Mouse (Mus musculus) embryonic facial prominence, embryonic 10.5 days (tissue): ENCODE results near the gene Afg1l. TPM values are rescaled to one million over a fixed set of nuclear protein-coding genes. Genes with fewer than 3 reads are reported as not detected.

Experiments used
- DNase-seq: peaks from one replicate; pipeline ENCODE4 v3.0.0-alpha.2; 2017; ENCODE audit warnings: low spot score
- H3K27ac ChIP-seq: fragments of 300-500 bp; sonication (generic); replicated peaks from 2 replicates; pipeline ENCODE4 v1.5.1; 2016; ENCODE audit warnings: mild to moderate bottlenecking
- H3K27me3 ChIP-seq: fragments of 300-500 bp; sonication (generic); replicated peaks from 2 replicates; pipeline ENCODE4 v1.6.1; 2016; ENCODE audit warnings: low read depth, mild to moderate bottlenecking; ENCODE audit not compliant: poor library complexity, severe bottlenecking
- H3K36me3 ChIP-seq: fragments of 300-500 bp; sonication (generic); replicated peaks from 2 replicates; pipeline ENCODE4 v1.6.1; 2016; ENCODE audit warnings: mild to moderate bottlenecking, moderate library complexity
- H3K4me1 ChIP-seq: fragments of 300-500 bp; sonication (generic); 2 replicates; pipeline ENCODE4 v1.6.1; 2016
- H3K4me3 ChIP-seq: fragments of 300-500 bp; sonication (generic); 2 replicates; pipeline ENCODE4 v1.5.1; 2016; ENCODE audit warnings: mild to moderate bottlenecking, moderate library complexity
- H3K9me3 ChIP-seq: fragments of 300-500 bp; sonication (generic); 2 replicates; pipeline ENCODE4 v1.6.1; 2016; ENCODE audit warnings: mild to moderate bottlenecking
- WGBS: fragments of 180-500 bp; shearing (Covaris S2); methylation state at CpG from one replicate; pipeline ENCODE4 v1.1.7; 2016; 5-methylcytosine and 5-hydroxymethylcytosine counted together
- polyA plus RNA-seq: library from polyadenylated mRNA; unstranded; fragments of >200 nt; fragmentation: Nextera tagmentation; extraction: Ambion mirVana; gene quantifications from 2 replicates; pipeline ENCODE4 v1.2.1, GENCODE M21; 2016

Afg1l gene
- polyA plus RNA-seq, 1 experiment from 2014 or later: 4.7 TPM

- Histone ChIP-seq H3K27ac (no peak overlapping the region), H3K4me3 (no peak overlapping the region), H3K27me3 (peaks cover 3% of the 10 kb centered on the region; the same call in 1 of the 2 replicates), H3K36me3 (no peaks in the 10 kb centered on the region), H3K4me1 (peaks cover 18% of the 10 kb centered on the region), H3K9me3 (no peaks in the 10 kb centered on the region)
- no peak for DNase-seq
- 65% methylated on average over 4 of the region's 4 CpGs for WGBS
Measured at GRCm38 (mm10) chr10:42300805-42301204, 177.6 kb downstream of the Afg1l start.

- H3K27ac ChIP-seq: no peak overlapping the region
- peak; percentile 21 for DNase-seq
- H3K4me3 ChIP-seq: no peak overlapping the region
- peaks cover 18% of the 10 kb centered on the region for H3K4me1 ChIP-seq
- peaks cover 3% of the 10 kb centered on the region; the same call in 1 of the 2 replicates for H3K27me3 ChIP-seq
- 46% methylated on average over 7 of the region's 7 CpGs for WGBS
- no peaks in the 10 kb centered on the region for H3K36me3 ChIP-seq
- no peaks in the 10 kb centered on the region for H3K9me3 ChIP-seq
Measured at GRCm38 (mm10) chr10:42299967-42300366, 178.4 kb downstream of the Afg1l start.

GRCm38 (mm10) chr10:42299426-42299825, 178.9 kb downstream of the Afg1l start:
- H3K4me3 ChIP-seq: no peak overlapping the region
- H3K27me3 ChIP-seq: 0 out of 2 replicates have a peak, but pooled peaks cover 2% of the 10 kb centered on the region
- WGBS: 80% methylated on average over 6 of the region's 6 CpGs
- H3K9me3 ChIP-seq: no peaks in the 10 kb centered on the region
- H3K4me1 ChIP-seq: peaks cover 18% of the 10 kb centered on the region
- no peak overlapping the region for H3K27ac ChIP-seq
- H3K36me3 ChIP-seq: no peaks in the 10 kb centered on the region
- DNase-seq: no peak

GRCm38 (mm10) chr10:42297954-42298353, 180.4 kb downstream of the Afg1l start:
- 90% methylated on average over 1 of the region's 1 CpGs for WGBS
- no peaks in the 10 kb centered on the region for H3K36me3 ChIP-seq
- DNase-seq: no peak

GRCm38 (mm10) chr10:42297109-42297508, 181.3 kb downstream of the Afg1l start:
- Histone ChIP-seq H3K4me3 (no peak overlapping the region), H3K4me1 (peaks cover 15% of the 10 kb centered on the region), H3K36me3 (no peaks in the 10 kb centered on the region), H3K27me3 (peaks cover 5% of the 10 kb centered on the region; the same call in 1 of the 2 replicates), H3K27ac (no peak overlapping the region), H3K9me3 (no peaks in the 10 kb centered on the region)
- 80% methylated on average over 2 of the region's 2 CpGs for whole genome bisulfite sequencing
- no peak for DNase-seq

More at GRCm38 (mm10) chr10:42297954-42298353, 180.4 kb downstream of the Afg1l start:
- H3K27me3 ChIP-seq: peaks cover 5% of the 10 kb centered on the region; the same call in 1 of the 2 replicates
- H3K27ac ChIP-seq: no peak overlapping the region
- no peak overlapping the region for H3K4me3 ChIP-seq
- H3K9me3 ChIP-seq: no peaks in the 10 kb centered on the region
- peaks cover 16% of the 10 kb centered on the region for H3K4me1 ChIP-seq

- no peak overlapping the region for H3K27ac ChIP-seq
- H3K4me1 ChIP-seq: peaks cover 15% of the 10 kb centered on the region
- 62% methylated on average over 4 of the region's 4 CpGs for WGBS
- peaks cover 5% of the 10 kb centered on the region; the same call in 1 of the 2 replicates for H3K27me3 ChIP-seq
- H3K4me3 ChIP-seq: no peak overlapping the region
- no peaks in the 10 kb centered on the region for H3K36me3 ChIP-seq
- DNase-seq: no peak
- no peaks in the 10 kb centered on the region for H3K9me3 ChIP-seq
Measured at GRCm38 (mm10) chr10:42296559-42296958, 181.8 kb downstream of the Afg1l start.

GRCm38 (mm10) chr10:42295028-42295427, 183.3 kb downstream of the Afg1l start:
- H3K4me3 ChIP-seq: no peak overlapping the region
- H3K4me1 ChIP-seq: peaks cover 14% of the 10 kb centered on the region
- peaks cover 5% of the 10 kb centered on the region; the same call in 1 of the 2 replicates for H3K27me3 ChIP-seq
- H3K9me3 ChIP-seq: no peaks in the 10 kb centered on the region
- H3K27ac ChIP-seq: no peak overlapping the region
- DNase-seq: no peak
- H3K36me3 ChIP-seq: no peaks in the 10 kb centered on the region
- 0% methylated on average over 1 of the region's 1 CpGs for WGBS

GRCm38 (mm10) chr10:42294392-42294791, 184.0 kb downstream of the Afg1l start:
- no peak overlapping the region for H3K4me3 ChIP-seq
- DNase-seq: no peak
- peaks cover 9% of the 10 kb centered on the region; the same call in 1 of the 2 replicates for H3K4me1 ChIP-seq
- H3K36me3 ChIP-seq: no peaks in the 10 kb centered on the region
- no peaks in the 10 kb centered on the region for H3K9me3 ChIP-seq
- WGBS: 71% methylated on average over 2 of the region's 2 CpGs
- H3K27ac ChIP-seq: no peak overlapping the region
- peaks cover 9% of the 10 kb centered on the region; the same call in 1 of the 2 replicates for H3K27me3 ChIP-seq

GRCm38 (mm10) chr10:42293877-42294276, 184.5 kb downstream of the Afg1l start:
- no peak overlapping the region for H3K27ac ChIP-seq
- H3K27me3 ChIP-seq: peaks cover 9% of the 10 kb centered on the region; the same call in 1 of the 2 replicates
- WGBS: 75% methylated on average over 4 of the region's 4 CpGs
- H3K4me3 ChIP-seq: no peak overlapping the region
- no peaks in the 10 kb centered on the region for H3K9me3 ChIP-seq
- H3K36me3 ChIP-seq: no peaks in the 10 kb centered on the region
- DNase-seq: no peak
- H3K4me1 ChIP-seq: peaks cover 9% of the 10 kb centered on the region; the same call in 1 of the 2 replicates

- DNase-seq: peak; percentile 68
- 56% methylated on average over 5 of the region's 5 CpGs for WGBS
Measured at GRCm38 (mm10) chr10:42291360-42291759, 187.0 kb downstream of the Afg1l start.

GRCm38 (mm10) chr10:42287666-42288065, 190.7 kb downstream of the Afg1l start:
- WGBS: 72% methylated on average over 1 of the region's 1 CpGs

More at GRCm38 (mm10) chr10:42291360-42291759, 187.0 kb downstream of the Afg1l start:
- H3K27me3 ChIP-seq: peaks cover 9% of the 10 kb centered on the region; the same call in 1 of the 2 replicates
- peaks cover 5% of the 10 kb centered on the region; the same call in 1 of the 2 replicates for H3K9me3 ChIP-seq
- no peak overlapping the region for H3K4me3 ChIP-seq
- H3K27ac ChIP-seq: no peak overlapping the region
- no peaks in the 10 kb centered on the region for H3K36me3 ChIP-seq
- H3K4me1 ChIP-seq: peaks cover 9% of the 10 kb centered on the region; the same call in 1 of the 2 replicates

GRCm38 (mm10) chr10:42278307-42278850, 200.0 kb downstream of the Afg1l start:
- WGBS: 2% methylated on average over 38 of the region's 38 CpGs
- Histone ChIP-seq H3K4me3 (peak overlapping the region; percentile 89), H3K27ac (peak overlapping the region; percentile 95)

More at GRCm38 (mm10) chr10:42287666-42288065, 190.7 kb downstream of the Afg1l start:
- Histone ChIP-seq H3K9me3 (peaks cover 20% of the 10 kb centered on the region), H3K4me3 (no peak overlapping the region), H3K27me3 (peaks cover 4% of the 10 kb centered on the region; the same call in 1 of the 2 replicates), H3K4me1 (peaks cover 9% of the 10 kb centered on the region; the same call in 1 of the 2 replicates), H3K36me3 (no peaks in the 10 kb centered on the region), H3K27ac (no peak overlapping the region)
- DNase-seq: no peak

More at GRCm38 (mm10) chr10:42278307-42278850, 200.0 kb downstream of the Afg1l start:
- peaks cover 42% of the 10 kb centered on the region for H3K4me1 ChIP-seq
- peaks cover 22% of the 10 kb centered on the region for H3K27me3 ChIP-seq
- DNase-seq: no peak
- no peaks in the 10 kb centered on the region for H3K36me3 ChIP-seq
- no peaks in the 10 kb centered on the region for H3K9me3 ChIP-seq
